Mouse (Mus musculus): ENCODE results near the gene 1600002K03Rik.

Gene 1600002K03Rik

DNA sequence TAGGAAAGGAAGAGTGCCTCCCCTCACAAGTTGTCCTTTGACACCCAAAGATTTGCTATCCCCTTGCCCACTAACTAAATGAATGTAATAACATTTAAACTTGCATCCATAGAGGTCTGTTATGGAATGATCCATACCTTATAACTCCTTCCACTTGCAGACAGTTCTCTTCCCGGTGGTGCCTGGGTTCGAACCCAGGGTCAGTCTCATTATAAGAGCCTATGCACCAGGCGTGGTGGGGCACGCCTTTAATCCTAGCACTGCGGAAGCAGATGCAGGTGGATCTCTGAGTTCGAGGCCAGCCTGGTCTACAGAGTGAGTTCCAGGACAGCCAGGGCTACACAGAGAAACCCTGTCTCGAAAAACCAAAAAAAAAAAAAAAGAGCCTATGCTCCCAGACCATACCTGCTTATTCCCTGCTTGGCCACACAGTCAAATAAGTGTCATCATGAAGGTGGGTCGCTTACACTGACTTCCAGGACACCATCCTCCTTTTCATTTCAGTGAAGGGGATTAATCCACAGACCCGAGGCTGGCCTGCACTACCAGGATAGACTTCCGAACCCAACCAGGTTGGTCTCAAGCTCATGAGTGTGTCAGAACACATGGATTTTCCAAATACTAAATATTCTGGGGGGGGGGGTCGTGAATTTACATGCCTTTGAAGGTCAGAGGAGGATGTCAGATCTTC, 32.6 kb upstream of the 1600002K03Rik start:
- intact Hi-C loops (cut with DNase I) = loop anchor here (5.0 kb wide), 2 partner anchors 153 to 178 kb away; partner anchors contain the start of genes Cnn2 and Wdr18

DNA sequence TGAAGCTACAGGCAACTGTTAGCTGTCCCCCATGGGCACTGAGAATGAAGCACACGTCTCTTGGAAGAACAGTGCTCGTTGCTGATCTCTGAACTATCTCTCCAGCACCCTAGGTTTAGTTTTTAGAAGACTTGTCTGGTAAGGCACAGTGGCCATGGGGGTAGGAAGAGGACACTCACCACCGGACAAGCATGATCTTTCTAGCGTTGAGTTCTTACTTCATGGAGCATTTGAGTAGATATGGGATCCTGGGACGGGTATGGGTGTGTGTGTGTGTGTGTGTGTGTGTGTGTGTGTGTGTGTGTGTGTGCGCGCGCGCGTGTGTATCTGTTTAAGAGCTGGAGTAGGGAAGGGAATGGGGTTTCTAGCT, 32.1 kb upstream of the 1600002K03Rik start, which contains the start of gene Cbarp:
TSS of gene Cbarp (minus strand) at position 170 of the 370 bp plus-strand sequence.
- intact Hi-C loops (cut with DNase I) = loop anchor here (5.0 kb wide), 1 partner anchor 153 kb away; the partner anchor contains the start of gene Cnn2

GRCm38 (mm10) chr10:80141243-80141642, 31.5 kb upstream of the 1600002K03Rik start:
- intact Hi-C loops (cut with DNase I) = loop anchor here (5.0 kb wide), 1 partner anchor 154 kb away; the partner anchor contains the start of gene Cnn2

GRCm38 (mm10) chr10:80141786-80142529, 30.8 kb upstream of the 1600002K03Rik start:
- intact Hi-C loops (cut with DNase I) = loop anchor here (5.0 kb wide), 1 partner anchor 155 kb away; the partner anchor contains the start of gene Cnn2

GRCm38 (mm10) chr10:80142530-80142925, 30.2 kb upstream of the 1600002K03Rik start:
- intact Hi-C loops (cut with DNase I) = loop anchor here (5.0 kb wide), 1 partner anchor 155 kb away; the partner anchor contains the start of gene Cnn2

DNA sequence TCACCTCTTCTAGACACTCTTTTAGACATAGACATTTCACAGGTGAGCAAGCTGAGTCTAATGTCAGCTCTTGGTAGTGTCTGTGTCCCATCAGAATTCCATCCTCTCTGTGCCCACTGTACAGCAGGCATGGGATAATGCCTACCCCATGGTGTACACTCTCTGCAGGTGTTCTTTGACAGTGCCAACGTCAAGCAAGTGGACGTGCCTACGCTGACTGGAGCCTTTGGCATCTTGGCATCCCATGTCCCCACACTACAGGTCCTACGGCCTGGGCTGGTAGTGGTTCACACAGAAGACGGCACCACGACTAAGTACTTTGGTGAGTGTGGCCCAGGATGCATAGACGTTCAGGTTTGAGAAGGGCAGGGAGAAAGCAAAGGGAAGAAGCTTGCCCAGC, 29.1 kb upstream of the 1600002K03Rik start:
- intact Hi-C loops (cut with DNase I) = loop anchor here (5.0 kb wide), 1 partner anchor 156 kb away; the partner anchor contains the start of gene Cnn2

- intact Hi-C loops (cut with DNase I) = loop anchor here (5.0 kb wide), 1 partner anchor 157 kb away; the partner anchor contains the start of gene Cnn2
These were observed 28.6 kb upstream of the 1600002K03Rik start for GRCm38 (mm10) chr10:80144159-80144558.

GRCm38 (mm10) chr10:80144864-80145838, 27.6 kb upstream of the 1600002K03Rik start:
- intact Hi-C loops (cut with DNase I) = loop anchor here (1.0 to 5.0 kb wide), 2 partner anchors 20 to 158 kb away; partner anchors contain the start of genes Cirbp and Cnn2

DNA sequence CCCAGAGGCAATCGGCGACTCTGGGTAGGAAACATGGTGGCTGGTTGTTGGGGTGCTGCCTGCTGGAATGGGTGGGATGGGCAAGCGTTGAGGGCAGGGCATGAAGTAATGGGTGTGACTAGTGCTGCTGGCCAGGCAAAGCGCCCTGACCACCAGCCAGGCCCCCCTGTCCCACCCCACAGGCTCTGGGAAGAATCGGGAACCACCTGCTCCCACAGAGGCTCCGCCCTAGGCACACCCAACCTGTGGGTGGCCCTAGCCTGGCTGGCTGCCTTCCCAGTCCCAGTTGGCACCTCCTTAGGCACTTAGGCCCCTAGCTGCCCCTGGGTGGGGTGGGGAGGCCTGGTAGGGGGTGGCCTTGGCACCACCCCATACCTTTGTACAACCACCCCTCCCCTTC, 26.8 kb upstream of the 1600002K03Rik start:
- intact Hi-C loops (cut with DNase I) = loop anchor here (1.0 kb wide), 1 partner anchor 19 kb away; the partner anchor contains the start of gene Cirbp

- intact Hi-C loops (cut with DNase I) = no loop called here
These were observed 26.2 kb upstream of the 1600002K03Rik start for GRCm38 (mm10) chr10:80146568-80147011.

DNA sequence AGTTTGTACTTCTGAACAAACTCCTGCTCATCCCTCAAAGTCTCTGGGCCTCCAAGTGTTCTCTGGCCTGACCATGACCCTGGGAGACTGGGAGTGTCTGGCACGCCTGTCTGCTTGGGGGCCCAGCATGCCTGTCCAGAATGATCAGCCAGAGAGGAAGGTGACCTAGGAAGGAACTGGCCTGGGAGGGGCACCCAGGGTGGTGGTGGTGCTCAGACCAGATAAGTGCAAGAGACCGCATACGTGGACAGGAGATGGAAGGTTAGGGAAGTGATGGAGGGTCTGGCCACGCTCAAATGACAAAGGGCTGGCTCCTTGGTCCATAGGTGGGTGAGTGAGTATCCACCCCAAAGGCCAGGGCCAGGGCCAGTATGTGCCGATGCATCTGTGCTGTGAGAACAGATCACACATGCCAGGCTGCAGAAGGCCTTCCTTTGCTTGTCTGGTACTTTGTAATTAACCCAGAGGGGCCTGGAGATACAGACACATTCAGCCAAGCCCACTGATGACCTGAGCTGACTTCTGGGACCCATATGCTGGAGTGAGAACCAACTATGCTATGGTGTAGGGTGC, 25.5 kb upstream of the 1600002K03Rik start:
- intact Hi-C loops (cut with DNase I) = no loop called here

DNA sequence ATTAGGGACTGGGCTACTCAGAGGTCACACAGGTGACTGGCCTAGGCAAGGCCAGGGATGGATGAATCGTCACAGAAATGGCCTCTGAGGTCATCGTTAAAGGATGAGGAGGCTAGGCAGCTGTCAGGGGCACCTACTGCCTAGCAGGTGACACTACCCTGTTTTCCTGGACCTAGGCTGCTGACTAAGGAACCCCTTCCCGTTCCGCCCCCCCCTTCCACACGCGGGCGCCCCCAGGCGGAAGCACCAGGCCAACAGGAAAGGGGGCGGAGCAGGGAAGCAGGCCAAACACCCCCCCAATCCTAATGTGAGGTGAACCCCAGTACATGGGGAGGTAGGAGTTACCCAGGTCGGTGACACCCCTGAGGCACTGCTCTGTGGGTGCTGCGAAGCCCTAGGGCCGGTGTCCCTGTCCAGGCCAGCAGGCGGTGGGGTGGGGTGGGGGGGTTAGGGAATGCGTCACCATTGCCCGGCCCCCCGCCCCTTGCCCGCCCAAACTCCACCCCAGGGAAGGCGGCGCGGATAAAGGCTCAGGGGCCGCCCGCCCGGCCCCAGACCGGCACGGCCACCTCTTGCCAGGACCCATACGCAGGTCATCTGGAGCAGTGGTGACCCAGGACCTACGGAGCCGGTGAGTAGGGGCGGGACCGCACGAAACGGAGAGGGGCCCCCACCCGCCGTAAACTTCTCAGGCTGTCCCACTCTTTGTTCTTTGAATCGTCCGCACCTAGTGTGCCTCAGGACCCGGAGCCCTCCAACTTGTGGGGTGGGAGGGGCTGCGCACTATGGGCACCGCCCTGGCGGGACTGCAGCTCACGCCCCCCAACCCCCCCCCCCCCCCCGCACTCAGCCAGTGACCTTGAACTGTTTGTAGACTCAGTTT, 24.8 kb upstream of the 1600002K03Rik start, which contains the start of gene Midn:
TSS of gene Midn (plus strand) at position 554 of the 883 bp plus-strand sequence.
- intact Hi-C loops (cut with DNase I) = no loop called here

DNA sequence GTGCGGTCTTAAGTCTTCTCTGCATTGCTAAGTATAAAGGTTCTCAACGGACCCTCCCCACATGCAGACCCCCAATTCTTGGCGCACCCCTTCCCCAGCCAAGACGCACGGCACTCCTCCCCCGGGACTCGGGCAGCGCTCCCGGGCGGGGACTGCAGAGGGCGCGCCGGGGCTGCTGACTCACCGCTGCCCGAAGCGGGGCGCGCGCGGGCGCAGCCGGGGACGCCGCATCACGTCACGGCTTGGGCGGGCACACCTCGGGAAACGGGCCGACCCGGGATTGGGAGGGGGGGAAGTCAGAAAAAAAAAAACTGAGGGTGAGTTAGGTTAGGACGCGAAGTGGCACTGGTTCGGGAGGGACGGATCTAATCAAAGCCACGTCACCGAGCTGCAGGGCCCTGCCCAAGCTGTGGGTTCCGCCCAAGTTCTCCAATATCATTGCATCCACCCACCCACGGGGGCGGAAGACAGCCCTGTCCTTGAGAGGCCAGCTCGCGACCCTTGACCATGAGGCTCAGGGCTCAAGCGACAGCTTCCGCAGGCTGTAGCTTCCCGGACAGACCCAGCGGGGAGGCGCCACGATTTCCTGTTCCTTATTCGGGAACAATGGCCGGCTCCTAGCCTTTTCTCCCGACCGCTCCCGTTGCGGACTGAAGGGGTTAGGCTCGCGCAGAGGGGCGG, 24.0 kb upstream of the 1600002K03Rik start:
- intact Hi-C loops (cut with DNase I) = no loop called here

GRCm38 (mm10) chr10:80149291-80150225, 23.2 kb upstream of the 1600002K03Rik start:
- intact Hi-C loops (cut with DNase I) = no loop called here

DNA sequence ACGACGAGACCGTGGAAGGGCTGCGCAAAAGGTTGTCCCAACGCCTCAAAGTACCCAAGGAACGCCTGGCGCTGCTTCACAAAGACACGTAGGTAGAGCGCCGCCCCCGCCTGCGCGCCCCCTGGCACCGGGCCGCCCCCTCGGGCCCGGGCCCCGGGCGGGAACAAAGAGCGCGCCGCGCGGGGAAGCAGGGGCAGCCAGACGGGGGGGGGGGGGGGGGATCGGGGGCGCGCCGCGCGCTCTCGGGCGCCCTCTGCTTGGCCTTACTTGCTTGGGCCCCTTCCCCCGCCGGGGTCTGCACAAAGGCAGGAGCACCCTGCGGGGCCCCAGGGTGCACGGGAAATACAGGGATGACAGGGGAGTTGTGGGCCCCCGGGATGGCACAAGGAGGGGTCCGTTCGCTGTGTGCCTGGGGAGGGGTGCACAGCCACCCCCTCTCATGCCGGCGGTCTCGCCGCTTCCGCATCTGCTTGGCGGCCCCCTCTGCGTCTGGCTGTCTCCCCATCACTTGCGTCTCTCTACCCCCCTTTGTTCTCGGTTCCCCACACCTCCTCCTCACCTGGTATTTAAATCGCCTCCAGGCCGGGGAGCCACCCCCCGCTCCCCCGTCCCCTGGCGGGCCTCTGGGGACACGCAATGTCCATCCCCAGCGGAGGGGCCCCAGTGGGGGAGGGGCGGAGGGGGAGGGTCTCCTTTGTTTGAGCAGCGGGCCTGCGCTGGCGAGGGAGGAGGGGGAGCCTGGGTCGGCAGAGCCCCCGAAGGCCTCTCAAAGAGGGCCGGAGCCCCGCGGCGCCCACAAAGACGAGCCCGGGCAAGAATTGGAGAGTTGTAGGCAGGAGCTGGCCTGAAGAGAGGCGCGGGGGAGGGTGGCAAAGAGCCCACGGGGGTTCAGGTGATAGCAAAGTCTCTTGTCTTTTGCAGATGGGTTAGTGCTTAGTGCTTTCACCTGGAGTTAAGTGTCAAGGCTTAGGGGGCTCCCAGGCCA, 22.2 kb upstream of the 1600002K03Rik start:
- intact Hi-C loops (cut with DNase I) = no loop called here
